Mouse (Mus musculus): ENCODE data around the gene Myo3b. TPM values are rescaled to one million over a fixed set of nuclear protein-coding genes. Genes with fewer than 3 reads are reported as not detected.

Gene Myo3b
- total and polyA plus RNA-seq, 3 experiments, result 0.08 TPM; not detected in 2

DNA sequence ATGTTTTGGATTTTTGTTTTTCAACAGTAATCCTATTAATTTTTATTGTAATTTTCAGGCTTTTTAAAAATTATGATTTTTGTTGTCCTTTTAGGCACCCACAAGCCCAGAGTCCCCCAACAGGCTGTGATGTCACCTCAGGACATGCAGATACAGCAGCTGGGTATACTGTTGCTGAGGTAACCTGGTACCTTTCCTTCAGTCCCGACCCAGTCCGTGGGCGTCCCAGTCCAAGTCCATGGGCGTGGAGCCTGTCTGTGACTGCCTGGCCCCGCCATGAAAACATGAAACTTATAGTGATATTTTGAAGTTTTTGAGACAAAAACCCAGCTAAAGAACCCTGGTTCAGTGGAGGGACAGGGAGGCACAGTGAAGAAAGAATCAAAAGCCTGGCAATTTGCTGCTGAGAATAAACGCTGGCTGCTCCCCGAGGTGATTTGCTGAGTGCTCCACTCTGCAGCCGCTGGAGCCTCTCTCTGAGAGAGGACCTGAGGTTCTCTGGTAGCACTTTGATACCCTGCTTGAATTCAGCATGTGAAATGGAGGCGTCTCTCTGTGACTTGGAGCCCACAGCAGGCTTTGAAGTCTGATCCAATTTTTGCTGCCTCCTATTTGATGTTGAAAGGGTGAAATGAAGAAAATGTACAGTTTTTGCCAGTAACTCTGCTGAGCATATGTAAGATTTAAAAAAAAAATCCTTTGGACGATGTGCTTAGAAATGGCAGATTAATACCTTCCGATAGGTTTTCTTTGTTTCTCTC is 310.0 kb downstream of the Myo3b start:
- Histone ChIP-seq H3K4me3 (no peak overlapping the region), H3K79me2 (replicated peaks; ENCODE audit: control insufficient read depth, insufficient read depth, low read length) (no peaks in the 10 kb centered on the region), H3K4me1 (ENCODE audit: control insufficient read depth, insufficient read depth, low read length) (peaks cover 1% of the 10 kb centered on the region; the same call in 1 of the 2 replicates), H3K36me3 (ENCODE audit: control insufficient read depth, insufficient read depth, low read length) (no peaks in the 10 kb centered on the region), H3K9ac (ENCODE audit: low read depth, low read length) (no peak overlapping the region), H3K27me3 (ENCODE audit: control insufficient read depth, insufficient read depth, low read length) (no peaks in the 10 kb centered on the region), H3K27ac (no peak overlapping the region)
- DNase-seq, result no peak
- intact Hi-C loops (cut with DNase I), result no loop called here
- 76% methylated on average over 11 of the region's 11 CpGs for WGBS
- TF ChIP-seq POLR2A (IDR thresholded peaks at IDR 0.05; ENCODE audit: insufficient read depth, low read depth, low read length) (no peak), CTCF (IDR thresholded peaks at IDR 0.05) (no peak), EP300 (IDR thresholded peaks at IDR 0.05; ENCODE audit: insufficient read depth, low read depth, low read length) (no peak)

DNA sequence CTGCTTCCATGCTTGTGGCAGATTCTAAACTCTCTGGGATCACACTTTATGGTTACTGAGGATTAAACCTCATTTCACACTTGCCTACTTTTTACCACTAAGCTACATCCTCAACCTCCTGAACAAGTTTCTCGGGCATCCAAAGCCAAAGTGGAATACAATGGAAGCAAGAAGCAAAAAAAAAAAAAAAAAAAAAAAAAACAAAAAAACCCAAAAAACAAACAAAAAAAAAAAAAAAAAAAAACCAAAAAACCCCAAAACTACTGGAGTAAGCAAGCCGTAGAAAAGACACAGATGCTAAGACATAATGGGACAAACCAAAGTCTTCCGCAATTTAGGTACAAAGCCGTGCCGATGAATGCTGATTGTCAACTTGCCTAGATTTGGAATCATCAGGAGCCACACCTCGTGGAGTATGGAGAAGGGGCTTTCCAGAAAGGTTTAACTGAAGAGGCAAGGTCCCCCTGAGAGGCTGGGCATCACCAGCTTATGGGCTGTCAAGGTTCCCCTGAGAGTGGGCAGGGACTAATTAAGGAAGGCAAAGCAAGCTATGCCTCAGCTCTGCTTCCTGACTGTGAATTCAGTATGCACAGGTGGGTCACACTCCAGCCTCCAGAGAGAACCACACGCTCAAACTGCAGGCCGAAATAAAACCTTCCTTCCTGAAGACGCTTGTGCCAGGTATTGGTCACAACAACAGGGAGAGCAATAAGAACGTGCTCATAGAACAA is 313.7 kb downstream of the Myo3b start:
- no peaks in the 10 kb centered on the region for H3K36me3 ChIP-seq (ENCODE audit: control insufficient read depth, insufficient read depth, low read length)
- no peak overlapping the region for H3K9ac ChIP-seq (ENCODE audit: low read depth, low read length)
- no peak overlapping the region for H3K27ac ChIP-seq
- DNase-seq, result no peak
- WGBS, result 87% methylated on average over 10 of the region's 10 CpGs
- H3K27me3 ChIP-seq (ENCODE audit: control insufficient read depth, insufficient read depth, low read length), result no peaks in the 10 kb centered on the region
- no peaks in the 10 kb centered on the region for H3K4me1 ChIP-seq (ENCODE audit: control insufficient read depth, insufficient read depth, low read length)
- H3K79me2 ChIP-seq (replicated peaks; ENCODE audit: control insufficient read depth, insufficient read depth, low read length), result no peaks in the 10 kb centered on the region
- no peak overlapping the region for H3K4me3 ChIP-seq
- intact Hi-C loops (cut with DNase I), result no loop called here
- no peak for TF ChIP-seq EP300 (IDR thresholded peaks at IDR 0.05; ENCODE audit: insufficient read depth, low read depth, low read length)
- TF ChIP-seq POLR2A (IDR thresholded peaks at IDR 0.05; ENCODE audit: insufficient read depth, low read depth, low read length), result no peak
- TF ChIP-seq CTCF (IDR thresholded peaks at IDR 0.05), result no peak

GRCm38 (mm10) chr2:70354056-70354455 is 315.1 kb downstream of the Myo3b start:
- WGBS, result 86% methylated on average over 4 of the region's 4 CpGs

DNA sequence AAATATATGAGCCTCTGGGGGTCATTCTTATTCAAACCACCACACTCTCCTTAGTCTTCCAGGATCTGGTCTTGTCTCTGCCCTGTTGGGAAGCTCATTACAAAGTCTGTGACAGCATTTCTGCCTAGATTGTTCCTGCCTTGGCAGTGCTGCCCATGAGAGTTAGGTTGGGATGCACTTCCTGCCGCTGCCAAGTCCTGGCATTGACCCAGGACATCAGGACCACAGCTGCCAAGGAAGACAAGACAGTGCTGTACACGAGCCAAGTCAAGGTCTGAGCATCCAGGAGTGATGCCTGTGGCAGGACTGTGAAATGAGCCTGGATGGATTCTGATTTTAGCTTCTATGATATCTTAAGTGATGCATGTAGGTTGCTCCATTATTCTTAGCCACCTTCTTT is 316.1 kb downstream of the Myo3b start:
- 66% methylated on average over 2 of the region's 2 CpGs for WGBS
- Histone ChIP-seq H3K36me3 (ENCODE audit: control insufficient read depth, insufficient read depth, low read length) (no peaks in the 10 kb centered on the region), H3K9ac (ENCODE audit: low read depth, low read length) (no peak overlapping the region), H3K4me3 (no peak overlapping the region), H3K79me2 (replicated peaks; ENCODE audit: control insufficient read depth, insufficient read depth, low read length) (no peaks in the 10 kb centered on the region), H3K4me1 (ENCODE audit: control insufficient read depth, insufficient read depth, low read length) (no peaks in the 10 kb centered on the region), H3K27me3 (ENCODE audit: control insufficient read depth, insufficient read depth, low read length) (no peaks in the 10 kb centered on the region), H3K27ac (no peak overlapping the region)
- no peak for DNase-seq
- TF ChIP-seq EP300 (IDR thresholded peaks at IDR 0.05; ENCODE audit: insufficient read depth, low read depth, low read length) (no peak), CTCF (IDR thresholded peaks at IDR 0.05) (no peak), POLR2A (IDR thresholded peaks at IDR 0.05; ENCODE audit: insufficient read depth, low read depth, low read length) (no peak)
- intact Hi-C loops (cut with DNase I), result no loop called here

More at GRCm38 (mm10) chr2:70354056-70354455, 315.1 kb downstream of the Myo3b start:
- no peak for DNase-seq
- intact Hi-C loops (cut with DNase I), result no loop called here
- Histone ChIP-seq H3K9ac (ENCODE audit: low read depth, low read length) (no peak overlapping the region), H3K36me3 (ENCODE audit: control insufficient read depth, insufficient read depth, low read length) (no peaks in the 10 kb centered on the region), H3K79me2 (replicated peaks; ENCODE audit: control insufficient read depth, insufficient read depth, low read length) (no peaks in the 10 kb centered on the region), H3K4me3 (no peak overlapping the region), H3K27me3 (ENCODE audit: control insufficient read depth, insufficient read depth, low read length) (no peaks in the 10 kb centered on the region), H3K4me1 (ENCODE audit: control insufficient read depth, insufficient read depth, low read length) (no peaks in the 10 kb centered on the region), H3K27ac (no peak overlapping the region)
- TF ChIP-seq EP300 (IDR thresholded peaks at IDR 0.05; ENCODE audit: insufficient read depth, low read depth, low read length) (no peak), CTCF (IDR thresholded peaks at IDR 0.05) (no peak), POLR2A (IDR thresholded peaks at IDR 0.05; ENCODE audit: insufficient read depth, low read depth, low read length) (no peak)

DNA sequence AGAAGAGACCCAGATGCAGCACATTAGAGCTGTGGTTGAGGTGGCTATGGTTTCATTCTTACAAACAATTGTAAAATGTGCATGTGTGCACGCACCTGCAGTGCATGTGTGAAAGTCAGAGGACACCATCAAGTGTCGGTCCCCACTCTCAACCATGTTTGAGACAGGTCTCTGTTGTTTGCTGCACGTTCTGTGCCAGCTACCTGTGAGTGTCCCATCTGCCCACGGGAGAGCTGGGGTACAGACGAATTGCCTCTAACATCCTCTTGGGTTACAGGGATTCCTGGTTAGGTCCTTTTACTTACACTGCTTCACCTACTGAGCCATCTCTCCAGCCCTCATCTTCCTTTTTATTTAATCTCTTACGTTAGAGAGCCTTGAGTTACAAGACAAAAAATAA is 330.5 kb downstream of the Myo3b start:
- Histone ChIP-seq H3K4me3 (no peak overlapping the region), H3K79me2 (replicated peaks; ENCODE audit: control insufficient read depth, insufficient read depth, low read length) (no peaks in the 10 kb centered on the region), H3K9ac (ENCODE audit: low read depth, low read length) (no peak overlapping the region), H3K27ac (no peak overlapping the region), H3K4me1 (ENCODE audit: control insufficient read depth, insufficient read depth, low read length) (no peaks in the 10 kb centered on the region), H3K36me3 (ENCODE audit: control insufficient read depth, insufficient read depth, low read length) (no peaks in the 10 kb centered on the region), H3K27me3 (ENCODE audit: control insufficient read depth, insufficient read depth, low read length) (no peaks in the 10 kb centered on the region)
- TF ChIP-seq CTCF (IDR thresholded peaks at IDR 0.05) (no peak), POLR2A (IDR thresholded peaks at IDR 0.05; ENCODE audit: insufficient read depth, low read depth, low read length) (no peak), EP300 (IDR thresholded peaks at IDR 0.05; ENCODE audit: insufficient read depth, low read depth, low read length) (no peak)
- no peak for DNase-seq
- intact Hi-C loops (cut with DNase I), result no loop called here
- 93% methylated on average over 6 of the region's 6 CpGs for WGBS

DNA sequence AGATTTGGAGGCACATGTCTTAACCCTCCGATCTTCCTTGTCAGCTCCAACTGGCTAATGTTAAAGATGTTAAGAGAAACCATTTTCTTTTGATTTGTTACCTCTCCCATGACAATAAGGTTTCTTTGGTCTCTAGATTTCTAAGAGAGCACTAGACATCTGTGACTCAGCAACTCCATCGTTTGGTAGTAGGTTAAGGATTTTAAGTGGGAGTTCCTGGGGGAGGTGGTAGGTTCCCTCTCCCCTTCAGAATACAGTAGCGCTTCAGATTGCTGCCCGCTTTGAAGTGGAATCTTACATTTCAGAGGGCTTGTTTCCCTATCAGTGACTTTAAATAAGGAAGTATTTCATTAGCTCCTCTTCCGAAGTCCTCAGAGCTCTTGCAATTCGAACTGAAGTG is 340.4 kb downstream of the Myo3b start:
- no peak for DNase-seq
- TF ChIP-seq EP300 (IDR thresholded peaks at IDR 0.05; ENCODE audit: insufficient read depth, low read depth, low read length) (no peak), CTCF (IDR thresholded peaks at IDR 0.05) (no peak), POLR2A (IDR thresholded peaks at IDR 0.05; ENCODE audit: insufficient read depth, low read depth, low read length) (no peak)
- no peaks in the 10 kb centered on the region for H3K4me1 ChIP-seq (ENCODE audit: control insufficient read depth, insufficient read depth, low read length)
- intact Hi-C loops (cut with DNase I), result no loop called here
- H3K4me3 ChIP-seq, result no peak overlapping the region
- H3K79me2 ChIP-seq (replicated peaks; ENCODE audit: control insufficient read depth, insufficient read depth, low read length), result no peaks in the 10 kb centered on the region
- 45% methylated on average over 6 of the region's 6 CpGs for WGBS
- 0 out of 2 replicates have a peak, but pooled peaks cover 2% of the 10 kb centered on the region for H3K27me3 ChIP-seq (ENCODE audit: control insufficient read depth, insufficient read depth, low read length)
- no peak overlapping the region for H3K9ac ChIP-seq (ENCODE audit: low read depth, low read length)
- H3K36me3 ChIP-seq (ENCODE audit: control insufficient read depth, insufficient read depth, low read length), result no peaks in the 10 kb centered on the region
- no peak overlapping the region for H3K27ac ChIP-seq

Measured in heart, adult 2 months (tissue).